Mouse (Mus musculus) bone marrow, adult 2 months (tissue): Measurements from ENCODE around the gene Cnnm1. TPM values are rescaled to one million over a fixed set of nuclear protein-coding genes. Genes with fewer than 3 reads are reported as not detected.
A peak's percentile ranks its signal among the peaks of the same experiment; 100 is the strongest.

ENCODE experiments used
- H3K27ac ChIP-seq: fragments of 200-500 bp; 2 replicates; pipeline ENCODE4 v1.5.1; 2012; ENCODE audit warnings: low read depth, mild to moderate bottlenecking, control low read depth, inconsistent platforms, low read length; ENCODE audit not compliant: control insufficient read depth, poor library complexity, insufficient read depth
- H3K4me1 ChIP-seq: fragments of 200-500 bp; 2 replicates; pipeline ENCODE4 v1.6.1; 2011; ENCODE audit warnings: low read length; ENCODE audit not compliant: control insufficient read depth, insufficient read depth
- H3K4me3 ChIP-seq: fragments of 200-500 bp; replicated peaks from 2 replicates; pipeline ENCODE3; 2011; ENCODE audit warnings: mild to moderate bottlenecking, low read depth, low read length, control low read depth; ENCODE audit not compliant: control insufficient read depth
- CTCF ChIP-seq: fragments of 200-500 bp; IDR thresholded peaks from 2 replicates; pipeline ENCODE4 v1.5.1; 2011; ENCODE audit warnings: low read length, control low read depth; ENCODE audit not compliant: control insufficient read depth, insufficient read depth
- POLR2A ChIP-seq: fragments of 200-500 bp; IDR thresholded peaks from 2 replicates; pipeline ENCODE4 v1.6.1; 2011; ENCODE audit warnings: low read depth, mild to moderate bottlenecking, control low read depth, low read length, borderline replicate concordance; ENCODE audit not compliant: control insufficient read depth
- WGBS: fragments of 180-500 bp; shearing (Covaris S2); methylation state at CpG from one replicate; pipeline ENCODE4 v1.1.7; 2018; 5-methylcytosine and 5-hydroxymethylcytosine counted together
- polyA plus RNA-seq: library from polyadenylated mRNA; stranded (reverse); fragments of >200 nt; gene quantifications from 2 replicates; pipeline ENCODE4 v1.2.4, GENCODE M21; 2011; ENCODE audit warnings: low replicate concordance; ENCODE audit not compliant: missing spikeins, insufficient read depth, insufficient read length

Cnnm1 gene
- polyA plus RNA-seq, 1 experiment = 3.6 TPM

- TF ChIP-seq POLR2A (no peak), CTCF (no peak)
- H3K4me3 ChIP-seq = no peak overlapping the region
- H3K27ac ChIP-seq = peak overlapping the region; percentile 39; the same call in 1 of the 2 replicates
- 1% methylated on average over 106 of the region's 118 CpGs for WGBS
- H3K4me1 ChIP-seq = no peaks in the 10 kb centered on the region
Measured at GRCm38 (mm10) chr19:43440768-43441660, 778 bp downstream of the Cnnm1 start.

GRCm38 (mm10) chr19:43441661-43441990, 1.4 kb downstream of the Cnnm1 start:
- Histone ChIP-seq H3K4me3 (no peak overlapping the region), H3K4me1 (no peaks in the 10 kb centered on the region), H3K27ac (no peak overlapping the region)
- TF ChIP-seq POLR2A (no peak), CTCF (no peak)
- WGBS = 29% methylated on average over 17 of the region's 17 CpGs

GRCm38 (mm10) chr19:43442269-43442668, 2.0 kb downstream of the Cnnm1 start:
- H3K4me1 ChIP-seq = no peaks in the 10 kb centered on the region
- WGBS = 58% methylated on average over 6 of the region's 6 CpGs
- no peak for TF ChIP-seq POLR2A
- TF ChIP-seq CTCF = no peak

GRCm38 (mm10) chr19:43442906-43443305, 2.7 kb downstream of the Cnnm1 start:
- Histone ChIP-seq H3K4me1 (no peaks in the 10 kb centered on the region), H3K4me3 (no peak overlapping the region), H3K27ac (no peak overlapping the region)
- WGBS = 80% methylated on average over 5 of the region's 5 CpGs
- no peak for TF ChIP-seq CTCF
- no peak for TF ChIP-seq POLR2A

More at GRCm38 (mm10) chr19:43442269-43442668, 2.0 kb downstream of the Cnnm1 start:
- H3K4me3 ChIP-seq = no peak overlapping the region
- no peak overlapping the region for H3K27ac ChIP-seq

GRCm38 (mm10) chr19:43444636-43445205, 4.5 kb downstream of the Cnnm1 start:
- WGBS = 67% methylated on average over 6 of the region's 6 CpGs
- Histone ChIP-seq H3K27ac (no peak overlapping the region), H3K4me1 (no peaks in the 10 kb centered on the region), H3K4me3 (no peak overlapping the region)
- no peak for TF ChIP-seq CTCF

- no peak overlapping the region for H3K27ac ChIP-seq
- H3K4me3 ChIP-seq = no peak overlapping the region
- no peaks in the 10 kb centered on the region for H3K4me1 ChIP-seq
- WGBS = 86% methylated on average over 10 of the region's 10 CpGs
- TF ChIP-seq POLR2A (no peak), CTCF (no peak)
Measured at GRCm38 (mm10) chr19:43451563-43451962, 11.3 kb downstream of the Cnnm1 start.

GRCm38 (mm10) chr19:43452176-43452575, 11.9 kb downstream of the Cnnm1 start:
- TF ChIP-seq CTCF (no peak), POLR2A (no peak)
- H3K27ac ChIP-seq = no peak overlapping the region
- H3K4me1 ChIP-seq = no peaks in the 10 kb centered on the region
- no peak overlapping the region for H3K4me3 ChIP-seq
- WGBS = 87% methylated on average over 5 of the region's 5 CpGs

GRCm38 (mm10) chr19:43453025-43453424, 12.8 kb downstream of the Cnnm1 start:
- no peak overlapping the region for H3K4me3 ChIP-seq
- no peaks in the 10 kb centered on the region for H3K4me1 ChIP-seq
- 63% methylated on average over 4 of the region's 4 CpGs for WGBS
- TF ChIP-seq POLR2A = no peak
- TF ChIP-seq CTCF = no peak
- no peak overlapping the region for H3K27ac ChIP-seq
